In the genomic region with DNA sequence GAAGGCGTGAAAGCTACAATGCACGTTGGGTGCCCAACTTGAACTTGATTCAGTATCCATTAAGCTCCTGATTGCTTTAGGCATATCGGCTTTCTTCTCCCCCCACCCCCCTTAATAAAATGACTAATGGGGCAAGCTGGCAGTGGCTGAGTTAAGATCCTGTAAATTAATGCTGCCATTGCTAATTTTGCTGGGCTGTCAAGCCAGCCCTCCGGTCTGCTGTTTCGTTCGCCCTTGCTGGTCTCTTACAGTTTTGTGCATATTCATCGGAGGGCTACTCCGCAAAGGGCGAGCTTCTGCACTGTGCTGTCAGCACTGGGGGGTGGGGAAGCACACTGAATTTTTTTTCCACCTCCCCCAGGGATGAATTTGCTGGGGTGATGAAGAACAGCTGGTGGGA, we compare ENCODE assay signal across 17 mouse cellular contexts. TPM values are rescaled to one million over a fixed set of nuclear protein-coding genes. Genes with fewer than 3 reads are reported as not detected.
DNase-seq lines count a peak whose midpoint lies in the region; ATAC-seq and TF ChIP-seq lines count a peak whose summit lies in the region.
"Had no signal": no experiment of that assay in that cellular context is flagged by ENCODE, and none has a peak within 500 bp of the region (broad histone marks: within the 10 kb centered on the region; RNA-seq: fewer than 3 reads in every experiment).

No protein-coding gene starts in this region.

- H3K27me3 ChIP-seq in embryonic facial prominence, embryonic 12.5 days = no peaks in the 10 kb centered on the region
- H3K27me3 ChIP-seq in embryonic facial prominence, embryonic 10.5 days (replicated peaks; ENCODE audit: low read depth, poor library complexity, severe bottlenecking) = no peaks in the 10 kb centered on the region
- H3K27me3 ChIP-seq in hindbrain, embryonic 10.5 days (ENCODE audit: insufficient read depth, poor library complexity, severe bottlenecking) = no peaks in the 10 kb centered on the region
- H3K27me3 ChIP-seq in hindbrain, postnatal 0 days (ENCODE audit: insufficient read depth, low read length) = no peaks in the 10 kb centered on the region
- no peaks in the 10 kb centered on the region for H3K27me3 ChIP-seq in embryonic facial prominence, embryonic 13.5 days
- H3K27me3 ChIP-seq in hindbrain, embryonic 16.5 days (replicated peaks; ENCODE audit: control insufficient read depth, insufficient read depth, low read length) = no peaks in the 10 kb centered on the region
- no peaks in the 10 kb centered on the region for H3K27me3 ChIP-seq in thymus, adult 2 months (ENCODE audit: control insufficient read depth, insufficient read depth, low read length)
- H3K27me3 ChIP-seq: intestine, embryonic 15.5 days; liver, embryonic 12.5 days; Patski had no signal

- TF ChIP-seq POLR2A in thymus, adult 2 months (IDR thresholded peaks at IDR 0.05; ENCODE audit: control insufficient read depth, extremely low read depth, insufficient read depth, low read length, poor library complexity) = no peak

- H3K4me1 ChIP-seq in embryonic facial prominence, embryonic 12.5 days = peaks cover 14% of the 10 kb centered on the region
- H3K4me1 ChIP-seq in embryonic facial prominence, embryonic 10.5 days = peaks cover 16% of the 10 kb centered on the region
- H3K4me1 ChIP-seq in hindbrain, embryonic 10.5 days (replicated peaks) = peaks cover 8% of the 10 kb centered on the region
- H3K4me1 ChIP-seq in hindbrain, postnatal 0 days (ENCODE audit: insufficient read depth, low read length) = no peaks in the 10 kb centered on the region
- peaks cover 10% of the 10 kb centered on the region for H3K4me1 ChIP-seq in embryonic facial prominence, embryonic 13.5 days
- peaks cover 2% of the 10 kb centered on the region; the same call in 1 of the 2 replicates for H3K4me1 ChIP-seq in hindbrain, embryonic 16.5 days (ENCODE audit: control insufficient read depth, insufficient read depth, low read depth, low read length)
- H3K4me1 ChIP-seq in thymus, adult 2 months (replicated peaks; ENCODE audit: control insufficient read depth, insufficient read depth, low read length) = no peaks in the 10 kb centered on the region

- no peak overlapping the region for H3K9ac ChIP-seq in embryonic facial prominence, embryonic 12.5 days
- no peak overlapping the region for H3K9ac ChIP-seq in hindbrain, postnatal 0 days (replicated peaks; ENCODE audit: low read length)
- H3K9ac ChIP-seq in embryonic facial prominence, embryonic 13.5 days = no peak overlapping the region
- H3K9ac ChIP-seq in hindbrain, embryonic 16.5 days (ENCODE audit: low read depth, low read length) = no peak overlapping the region
- H3K9ac ChIP-seq: intestine, embryonic 15.5 days; liver, embryonic 12.5 days had no signal

- WGBS in embryonic facial prominence, embryonic 12.5 days = 36% methylated on average over 9 of the region's 9 CpGs
- WGBS in embryonic facial prominence, embryonic 10.5 days = 57% methylated on average over 9 of the region's 9 CpGs
- 79% methylated on average over 9 of the region's 9 CpGs for WGBS in hindbrain, embryonic 10.5 days
- WGBS in hindbrain, postnatal 0 days = 65% methylated on average over 9 of the region's 9 CpGs
- 40% methylated on average over 9 of the region's 9 CpGs for WGBS in embryonic facial prominence, embryonic 13.5 days
- 66% methylated on average over 9 of the region's 9 CpGs for WGBS in hindbrain, embryonic 16.5 days
- WGBS in thymus, adult 2 months = 89% methylated on average over 9 of the region's 9 CpGs

- ATAC-seq in embryonic facial prominence, embryonic 12.5 days (ENCODE audit: insufficient number of reproducible peaks, insufficient read depth, low FRiP score, low TSS enrichment) = no peak
- ATAC-seq in hindbrain, postnatal 0 days = no peak
- no peak for ATAC-seq in embryonic facial prominence, embryonic 13.5 days (ENCODE audit: insufficient number of reproducible peaks, insufficient read depth, low FRiP score, low TSS enrichment, low read depth)
- ATAC-seq in hindbrain, embryonic 16.5 days = peak; percentile 20; the same call in 1 of the 2 replicates
- ATAC-seq: intestine, embryonic 15.5 days; liver, embryonic 12.5 days; lung, postnatal 0 days; Patski had no signal

- TF ChIP-seq CTCF in hindbrain, postnatal 0 days (IDR thresholded peaks at IDR 0.05; ENCODE audit: low read depth) = no peak
- TF ChIP-seq CTCF in thymus, adult 2 months (IDR thresholded peaks at IDR 0.05; ENCODE audit: borderline replicate concordance, control insufficient read depth, extremely low read depth, insufficient read depth, low read length, poor library complexity) = no peak

- no peak for DNase-seq in embryonic facial prominence, embryonic 10.5 days (ENCODE audit: low spot score)
- no peak for DNase-seq in hindbrain, embryonic 10.5 days (ENCODE audit: low spot score)
- no peak for DNase-seq in hindbrain, postnatal 0 days (ENCODE audit: low spot score)
- DNase-seq in thymus, adult 2 months = no peak
- DNase-seq in testis, postnatal 10 days (ENCODE audit: low spot score) = no peak
- DNase-seq: cerebellum, adult 11-12 months; thymus, postnatal 4 days had no signal

- H3K9me3 ChIP-seq in embryonic facial prominence, embryonic 12.5 days = no peaks in the 10 kb centered on the region
- no peaks in the 10 kb centered on the region for H3K9me3 ChIP-seq in embryonic facial prominence, embryonic 10.5 days
- peaks cover 19% of the 10 kb centered on the region; the same call in 1 of the 2 replicates for H3K9me3 ChIP-seq in hindbrain, embryonic 10.5 days
- H3K9me3 ChIP-seq in hindbrain, postnatal 0 days (ENCODE audit: low read length) = 0 out of 2 replicates have a peak, but pooled peaks cover 2% of the 10 kb centered on the region
- no peaks in the 10 kb centered on the region for H3K9me3 ChIP-seq in embryonic facial prominence, embryonic 13.5 days
- H3K9me3 ChIP-seq in hindbrain, embryonic 16.5 days (ENCODE audit: control insufficient read depth, low read length) = peaks cover 8% of the 10 kb centered on the region
- H3K9me3 ChIP-seq: intestine, embryonic 15.5 days had no signal

- no peak overlapping the region for H3K4me3 ChIP-seq in embryonic facial prominence, embryonic 12.5 days
- no peak overlapping the region for H3K4me3 ChIP-seq in embryonic facial prominence, embryonic 10.5 days
- no peak overlapping the region for H3K4me3 ChIP-seq in hindbrain, embryonic 10.5 days
- no peak overlapping the region for H3K4me3 ChIP-seq in hindbrain, postnatal 0 days (ENCODE audit: low read length)
- H3K4me3 ChIP-seq in embryonic facial prominence, embryonic 13.5 days = no peak overlapping the region
- H3K4me3 ChIP-seq in hindbrain, embryonic 16.5 days (ENCODE audit: low read length) = no peak overlapping the region
- no peak overlapping the region for H3K4me3 ChIP-seq in thymus, adult 2 months (ENCODE audit: control insufficient read depth, insufficient read depth, low read length)
- H3K4me3 ChIP-seq: erythroblast, embryonic 14.5 days; intestine, embryonic 15.5 days; left cerebral cortex, adult 2 months; liver, embryonic 12.5 days had no signal

- peak overlapping the region; percentile 21; the same call in 1 of the 2 replicates for H3K4me2 ChIP-seq in embryonic facial prominence, embryonic 12.5 days (replicated peaks)
- H3K4me2 ChIP-seq in hindbrain, postnatal 0 days (ENCODE audit: low read depth, low read length) = no peak overlapping the region
- H3K4me2 ChIP-seq in embryonic facial prominence, embryonic 13.5 days = peak overlapping the region; percentile 25
- no peak overlapping the region for H3K4me2 ChIP-seq in hindbrain, embryonic 16.5 days (ENCODE audit: low read length)
- H3K4me2 ChIP-seq: heart, embryonic 11.5 days; intestine, embryonic 15.5 days; liver, embryonic 12.5 days had no signal

- H3K27ac ChIP-seq in embryonic facial prominence, embryonic 12.5 days = 0 out of 2 replicates have a peak overlapping the region, but pooled peaks have one; percentile 46
- no peak overlapping the region for H3K27ac ChIP-seq in embryonic facial prominence, embryonic 10.5 days (replicated peaks)
- peak overlapping the region; percentile 25 for H3K27ac ChIP-seq in hindbrain, embryonic 10.5 days
- no peak overlapping the region for H3K27ac ChIP-seq in hindbrain, postnatal 0 days
- no peak overlapping the region for H3K27ac ChIP-seq in embryonic facial prominence, embryonic 13.5 days
- no peak overlapping the region for H3K27ac ChIP-seq in hindbrain, embryonic 16.5 days (ENCODE audit: low read depth, low read length)
- no peak overlapping the region for H3K27ac ChIP-seq in thymus, adult 2 months (ENCODE audit: control insufficient read depth, insufficient read depth, low read length)
- H3K27ac ChIP-seq: intestine, embryonic 15.5 days; left cerebral cortex, adult 2 months; liver, embryonic 12.5 days had no signal

- H3K36me3 ChIP-seq in embryonic facial prominence, embryonic 12.5 days = peaks cover 42% of the 10 kb centered on the region
- H3K36me3 ChIP-seq in embryonic facial prominence, embryonic 10.5 days (replicated peaks) = peaks cover 76% of the 10 kb centered on the region
- peaks cover 60% of the 10 kb centered on the region for H3K36me3 ChIP-seq in hindbrain, embryonic 10.5 days
- peaks cover 35% of the 10 kb centered on the region for H3K36me3 ChIP-seq in hindbrain, postnatal 0 days (ENCODE audit: insufficient read depth, low read length)
- peaks cover 50% of the 10 kb centered on the region for H3K36me3 ChIP-seq in embryonic facial prominence, embryonic 13.5 days
- peaks cover 35% of the 10 kb centered on the region for H3K36me3 ChIP-seq in hindbrain, embryonic 16.5 days (ENCODE audit: control insufficient read depth, insufficient read depth, low read length)
- H3K36me3 ChIP-seq in thymus, adult 2 months (ENCODE audit: control insufficient read depth, insufficient read depth, low read length) = no peaks in the 10 kb centered on the region

RNA-seq across cellular contexts. Expression of a gene that starts 13.3 kb away (rescaled TPM):
- 26.1 and 29.5 TPM in 2 replicates for polyA plus RNA-seq in embryonic facial prominence, embryonic 12.5 days (2016; fragmentation: Nextera tagmentation; extraction: Ambion mirVana)
- polyA plus RNA-seq in embryonic facial prominence, embryonic 10.5 days (2016; fragmentation: Nextera tagmentation; extraction: Ambion mirVana) = 17.2 and 18.6 TPM in 2 replicates
- 12.5 and 15.7 TPM in 2 replicates for polyA plus RNA-seq in hindbrain, embryonic 10.5 days (2016; fragmentation: Nextera tagmentation; extraction: Ambion mirVana)
- 89.5 and 114 TPM in 2 replicates for total RNA-seq in hindbrain, postnatal 0 days (2014; rRNA removed)
- polyA plus RNA-seq in hindbrain, postnatal 0 days (2015; fragmentation: Nextera tagmentation; extraction: Ambion mirVana) = 10.0 and 10.5 TPM in 2 replicates
- polyA plus RNA-seq in embryonic facial prominence, embryonic 13.5 days (2015; fragmentation: Nextera tagmentation; extraction: Ambion mirVana) = 29.3 and 29.7 TPM in 2 replicates
- polyA plus RNA-seq in hindbrain, embryonic 16.5 days (2015; fragmentation: Nextera tagmentation; extraction: Ambion mirVana) = 14.8 and 16.0 TPM in 2 replicates
- 7.7 and 10.2 TPM in 2 replicates for polyA plus RNA-seq in thymus, adult 2 months (2012; rRNA removed)

Comparison
In these comparisons a context has a peak if more than half of its experiments do, and no peak if none do; other contexts are left out.
1. H3K27ac ChIP-seq: peak in embryonic facial prominence, embryonic 12.5 days (single experiment) and hindbrain, embryonic 10.5 days (single experiment); none in embryonic facial prominence, embryonic 10.5 days (single experiment), hindbrain, postnatal 0 days (single experiment), embryonic facial prominence, embryonic 13.5 days (single experiment), hindbrain, embryonic 16.5 days (single experiment) and thymus, adult 2 months (single experiment).
2. H3K4me2 ChIP-seq: peak in embryonic facial prominence, embryonic 12.5 days (single experiment) and embryonic facial prominence, embryonic 13.5 days (single experiment); none in hindbrain, postnatal 0 days (single experiment) and hindbrain, embryonic 16.5 days (single experiment).